Mouse (Mus musculus) layer of hippocampus, adult 18-20 months (tissue): ENCODE results near the gene Olfr764-ps1. TPM values are rescaled to one million over a fixed set of nuclear protein-coding genes. Genes with fewer than 3 reads are reported as not detected.

Experiments
- total RNA-seq, 2 experiments: library from RNA; stranded (reverse); gene quantifications; 2 replicates each; pipeline ENCODE4 v1.2.3; 2021

Gene Olfr764-ps1
- total RNA-seq, 2 experiments from 2014 or later = not detected

Other genes starting within 250 kb of the Olfr764-ps1 start
- gene Mmp19, start 249.0 kb downstream of the Olfr764-ps1 start, total RNA-seq = under 1 TPM; 0.43 to 0.50 TPM
- gene Dnajc14, start 235.8 kb downstream of the Olfr764-ps1 start, total RNA-seq = 10 to 100 TPM; 63.8 to 64.8 TPM
- gene Tmem198b, start 235.5 kb downstream of the Olfr764-ps1 start, total RNA-seq = 1 to 10 TPM; 7.9 to 8.1 TPM
- 10 to 100 TPM; 37.7 to 38.2 TPM for gene Sarnp, start 222.6 kb downstream of the Olfr764-ps1 start, total RNA-seq
- gene Ormdl2, start 218.3 kb downstream of the Olfr764-ps1 start, total RNA-seq = 10 to 100 TPM in 1 of 2 experiments, 1 to 10 TPM in 1; 9.3 to 10.4 TPM
- 10 to 100 TPM; 18.2 to 18.9 TPM for gene Gdf11, start 148.2 kb downstream of the Olfr764-ps1 start, total RNA-seq
- 10 to 100 TPM; 74.2 to 79.4 TPM for gene Cd63, start 138.9 kb downstream of the Olfr764-ps1 start, total RNA-seq
- 1 to 10 TPM; 7.1 to 8.1 TPM for gene Rdh5, start 117.0 kb downstream of the Olfr764-ps1 start, total RNA-seq
- 10 to 100 TPM; 94.9 to 98.7 TPM for gene Bloc1s1, start 115.9 kb downstream of the Olfr764-ps1 start, total RNA-seq
- gene Itga7, start 106.1 kb downstream of the Olfr764-ps1 start, total RNA-seq = 10 to 100 TPM; 29.7 to 30.0 TPM
- not detected for gene Mettl7b, start 78.9 kb downstream of the Olfr764-ps1 start, total RNA-seq
- gene Olfr9, start 50.5 kb downstream of the Olfr764-ps1 start, total RNA-seq = not detected
- not detected for gene Olfr763, start 29.1 kb downstream of the Olfr764-ps1 start, total RNA-seq
- not detected for gene Olfr765, start 10.1 kb upstream of the Olfr764-ps1 start, total RNA-seq
- not detected for gene Olfr766-ps1, start 29.1 kb upstream of the Olfr764-ps1 start, total RNA-seq
- not detected for gene Olfr767, start 43.0 kb upstream of the Olfr764-ps1 start, total RNA-seq
- gene Olfr768, start 59.5 kb upstream of the Olfr764-ps1 start, total RNA-seq = not detected
- not detected for gene Olfr769, start 78.0 kb upstream of the Olfr764-ps1 start, total RNA-seq
- gene Olfr770, start 99.1 kb upstream of the Olfr764-ps1 start, total RNA-seq = not detected
- gene Olfr771, start 124.9 kb upstream of the Olfr764-ps1 start, total RNA-seq = not detected
- not detected for gene Olfr772, start 138.0 kb upstream of the Olfr764-ps1 start, total RNA-seq
- not detected for gene Olfr773, start 147.5 kb upstream of the Olfr764-ps1 start, total RNA-seq
- not detected for gene Olfr774, start 196.3 kb upstream of the Olfr764-ps1 start, total RNA-seq
- gene Olfr775, start 208.5 kb upstream of the Olfr764-ps1 start, total RNA-seq = not detected
- gene Olfr776, start 219.2 kb upstream of the Olfr764-ps1 start, total RNA-seq = not detected
- not detected for gene Olfr777, start 231.6 kb upstream of the Olfr764-ps1 start, total RNA-seq